Mouse (Mus musculus): ENCODE results near the gene Hk1.

DNA sequence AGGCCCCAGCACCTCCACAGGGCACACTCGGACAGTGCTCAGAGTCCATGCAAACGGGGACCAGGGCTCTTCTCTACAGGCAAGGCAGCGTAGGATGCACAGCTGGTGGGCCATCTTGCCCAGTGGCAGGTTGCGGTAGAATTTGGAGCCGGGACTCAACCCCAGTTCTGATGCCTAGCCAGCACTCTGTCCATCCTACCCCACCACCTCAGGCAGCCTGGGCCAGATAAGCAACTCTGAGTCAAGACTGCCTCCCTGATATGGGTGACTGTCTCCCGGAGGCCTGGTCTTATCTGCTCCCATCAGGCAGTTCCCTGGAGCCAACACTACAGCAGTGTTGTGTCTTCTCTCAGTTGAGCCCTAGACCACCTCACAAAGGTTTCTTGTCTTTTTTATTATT, 37.2 kb downstream of the Hk1 start:
- TF ChIP-seq TCF12 (IDR thresholded peaks at IDR 0.05; ENCODE audit: insufficient read depth, poor library complexity, severe bottlenecking) (no peak), MAX (IDR thresholded peaks at IDR 0.05; ENCODE audit: low read depth) (no peak), POLR2A (IDR thresholded peaks at IDR 0.05; ENCODE audit: insufficient read length, low read depth) (no peak), E2F4 (IDR thresholded peaks at IDR 0.05; ENCODE audit: insufficient read depth) (no peak), MYOG (IDR thresholded peaks at IDR 0.05; ENCODE audit: control insufficient read depth in 1 of 3, insufficient read depth in 1 of 3, insufficient read length in 2 of 3, low read depth in 2 of 3) (no peak), REST (IDR thresholded peaks at IDR 0.05; ENCODE audit: insufficient read depth, insufficient read length) (no peak), USF1 (IDR thresholded peaks at IDR 0.05; ENCODE audit: low read depth) (no peak), SRF (IDR thresholded peaks at IDR 0.05; ENCODE audit: control insufficient read depth, insufficient read length, low read depth) (no peak), CEBPB (IDR thresholded peaks at IDR 0.05; ENCODE audit: insufficient read depth, poor library complexity, severe bottlenecking) (no peak)

Data from myocyte (in vitro differentiated cells).